Mouse (Mus musculus) forebrain, embryonic 10.5 days (tissue): Measurements from ENCODE around the gene Gm27027. TPM values are rescaled to one million over a fixed set of nuclear protein-coding genes. Genes with fewer than 3 reads are reported as not detected.

Source experiments
- DNase-seq: peaks from one replicate; pipeline ENCODE4 v3.0.0-alpha.2; 2017; ENCODE audit warnings: low spot score; ENCODE audit errors: extremely low spot score
- H3K27ac ChIP-seq: fragments of 300-500 bp; sonication (generic); 2 replicates; pipeline ENCODE4 v1.5.1; 2016; ENCODE audit warnings: mild to moderate bottlenecking
- H3K27me3 ChIP-seq: fragments of 300-500 bp; sonication (generic); 2 replicates; pipeline ENCODE4 v1.6.1; 2016; ENCODE audit warnings: mild to moderate bottlenecking; ENCODE audit not compliant: poor library complexity, severe bottlenecking
- H3K36me3 ChIP-seq: fragments of 300-500 bp; sonication (generic); replicated peaks from 2 replicates; pipeline ENCODE4 v1.6.1; 2016; ENCODE audit warnings: mild to moderate bottlenecking, moderate library complexity
- H3K4me1 ChIP-seq: fragments of 300-500 bp; sonication (generic); 2 replicates; pipeline ENCODE4 v1.6.1; 2016
- H3K4me3 ChIP-seq: fragments of 300-500 bp; sonication (generic); 2 replicates; pipeline ENCODE4 v1.5.1; 2016; ENCODE audit warnings: mild to moderate bottlenecking, moderate library complexity
- H3K9me3 ChIP-seq: fragments of 300-500 bp; sonication (generic); 2 replicates; pipeline ENCODE4 v1.6.1; 2016; ENCODE audit warnings: mild to moderate bottlenecking, moderate library complexity
- WGBS: fragments of 180-500 bp; shearing (Covaris S2); methylation state at CpG from one replicate; pipeline ENCODE4 v1.1.7; 2016; 5-methylcytosine and 5-hydroxymethylcytosine counted together
- polyA plus RNA-seq: library from polyadenylated mRNA; unstranded; fragments of >200 nt; fragmentation: Nextera tagmentation; extraction: Ambion mirVana; gene quantifications from 2 replicates; pipeline ENCODE4 v1.2.1, GENCODE M21; 2016

Gm27027 gene
- polyA plus RNA-seq, 1 experiment from 2014 or later = not detected

GRCm38 (mm10) chr2:93944855-93945254, 51.3 kb downstream of the Gm27027 start:
- no peak for DNase-seq
- no peaks in the 10 kb centered on the region for H3K27me3 ChIP-seq
- peaks cover 10% of the 10 kb centered on the region; the same call in 1 of the 2 replicates for H3K9me3 ChIP-seq
- no peaks in the 10 kb centered on the region for H3K36me3 ChIP-seq
- H3K27ac ChIP-seq = no peak overlapping the region
- H3K4me1 ChIP-seq = no peaks in the 10 kb centered on the region
- no peak overlapping the region for H3K4me3 ChIP-seq
- WGBS = 94% methylated on average over 4 of the region's 4 CpGs

GRCm38 (mm10) chr2:93944099-93944498, 52.1 kb downstream of the Gm27027 start:
- no peak overlapping the region for H3K4me3 ChIP-seq
- WGBS = 90% methylated on average over 2 of the region's 2 CpGs
- no peak for DNase-seq
- H3K27me3 ChIP-seq = no peaks in the 10 kb centered on the region
- H3K9me3 ChIP-seq = peaks cover 10% of the 10 kb centered on the region; the same call in 1 of the 2 replicates
- H3K4me1 ChIP-seq = no peaks in the 10 kb centered on the region
- H3K36me3 ChIP-seq = no peaks in the 10 kb centered on the region
- no peak overlapping the region for H3K27ac ChIP-seq

GRCm38 (mm10) chr2:93941670-93942069, 54.5 kb downstream of the Gm27027 start:
- 94% methylated on average over 11 of the region's 11 CpGs for WGBS
- no peaks in the 10 kb centered on the region for H3K36me3 ChIP-seq
- H3K4me3 ChIP-seq = no peak overlapping the region
- no peaks in the 10 kb centered on the region for H3K4me1 ChIP-seq
- H3K9me3 ChIP-seq = peaks cover 10% of the 10 kb centered on the region; the same call in 1 of the 2 replicates
- H3K27ac ChIP-seq = no peak overlapping the region
- no peak for DNase-seq
- H3K27me3 ChIP-seq = no peaks in the 10 kb centered on the region

GRCm38 (mm10) chr2:93938534-93938933, 57.6 kb downstream of the Gm27027 start:
- WGBS = 82% methylated on average over 9 of the region's 9 CpGs
- no peak for DNase-seq

GRCm38 (mm10) chr2:93928866-93929265, 67.3 kb downstream of the Gm27027 start:
- no peak for DNase-seq
- H3K4me3 ChIP-seq = no peak overlapping the region
- no peaks in the 10 kb centered on the region for H3K36me3 ChIP-seq
- H3K4me1 ChIP-seq = no peaks in the 10 kb centered on the region
- H3K27ac ChIP-seq = no peak overlapping the region
- WGBS = 87% methylated on average over 10 of the region's 10 CpGs
- no peaks in the 10 kb centered on the region for H3K9me3 ChIP-seq
- no peaks in the 10 kb centered on the region for H3K27me3 ChIP-seq

More at GRCm38 (mm10) chr2:93938534-93938933, 57.6 kb downstream of the Gm27027 start:
- no peak overlapping the region for H3K4me3 ChIP-seq
- H3K36me3 ChIP-seq = no peaks in the 10 kb centered on the region
- no peaks in the 10 kb centered on the region for H3K27me3 ChIP-seq
- H3K4me1 ChIP-seq = no peaks in the 10 kb centered on the region
- H3K27ac ChIP-seq = no peak overlapping the region
- H3K9me3 ChIP-seq = peaks cover 4% of the 10 kb centered on the region; the same call in 1 of the 2 replicates

GRCm38 (mm10) chr2:93927701-93928437, 68.3 kb downstream of the Gm27027 start:
- Histone ChIP-seq H3K27ac (no peak overlapping the region), H3K9me3 (no peaks in the 10 kb centered on the region), H3K36me3 (no peaks in the 10 kb centered on the region), H3K4me1 (no peaks in the 10 kb centered on the region), H3K27me3 (no peaks in the 10 kb centered on the region), H3K4me3 (no peak overlapping the region)
- no peak for DNase-seq
- WGBS = 83% methylated on average over 13 of the region's 13 CpGs

- H3K4me3 ChIP-seq = no peak overlapping the region
- H3K4me1 ChIP-seq = no peaks in the 10 kb centered on the region
- WGBS = 96% methylated on average over 8 of the region's 8 CpGs
- no peak overlapping the region for H3K27ac ChIP-seq
- H3K9me3 ChIP-seq = no peaks in the 10 kb centered on the region
- H3K36me3 ChIP-seq = no peaks in the 10 kb centered on the region
- no peaks in the 10 kb centered on the region for H3K27me3 ChIP-seq
- DNase-seq = no peak
Observed at GRCm38 (mm10) chr2:93926141-93926540, 70.0 kb downstream of the Gm27027 start.

GRCm38 (mm10) chr2:93919093-93919492, 77.1 kb downstream of the Gm27027 start:
- H3K4me1 ChIP-seq = no peaks in the 10 kb centered on the region
- no peak overlapping the region for H3K4me3 ChIP-seq
- no peak overlapping the region for H3K27ac ChIP-seq
- H3K9me3 ChIP-seq = no peaks in the 10 kb centered on the region
- no peak for DNase-seq
- H3K36me3 ChIP-seq = no peaks in the 10 kb centered on the region
- H3K27me3 ChIP-seq = no peaks in the 10 kb centered on the region
- WGBS = 84% methylated on average over 3 of the region's 3 CpGs

- Histone ChIP-seq H3K4me1 (no peaks in the 10 kb centered on the region), H3K36me3 (no peaks in the 10 kb centered on the region), H3K9me3 (no peaks in the 10 kb centered on the region), H3K4me3 (no peak overlapping the region), H3K27me3 (no peaks in the 10 kb centered on the region), H3K27ac (no peak overlapping the region)
- DNase-seq = no peak
- WGBS = 98% methylated on average over 2 of the region's 2 CpGs
Observed at GRCm38 (mm10) chr2:93913552-93913951, 82.6 kb downstream of the Gm27027 start.

- H3K27ac ChIP-seq = no peak overlapping the region
- DNase-seq = no peak
- no peaks in the 10 kb centered on the region for H3K27me3 ChIP-seq
- no peaks in the 10 kb centered on the region for H3K9me3 ChIP-seq
- no peaks in the 10 kb centered on the region for H3K36me3 ChIP-seq
- peaks cover 11% of the 10 kb centered on the region for H3K4me1 ChIP-seq
- H3K4me3 ChIP-seq = no peak overlapping the region
- WGBS = 88% methylated on average over 10 of the region's 10 CpGs
Observed at GRCm38 (mm10) chr2:93911942-93912341, 84.2 kb downstream of the Gm27027 start.

- Histone ChIP-seq H3K9me3 (no peaks in the 10 kb centered on the region), H3K36me3 (no peaks in the 10 kb centered on the region), H3K4me3 (no peak overlapping the region), H3K27ac (no peak overlapping the region), H3K27me3 (no peaks in the 10 kb centered on the region), H3K4me1 (peaks cover 20% of the 10 kb centered on the region)
- no peak for DNase-seq
- 79% methylated on average over 5 of the region's 5 CpGs for WGBS
Observed at GRCm38 (mm10) chr2:93909716-93910115, 86.4 kb downstream of the Gm27027 start.

GRCm38 (mm10) chr2:93907519-93908294, 88.4 kb downstream of the Gm27027 start:
- H3K36me3 ChIP-seq = no peaks in the 10 kb centered on the region
- no peak overlapping the region for H3K27ac ChIP-seq
- peaks cover 24% of the 10 kb centered on the region for H3K4me1 ChIP-seq
- 65% methylated on average over 9 of the region's 9 CpGs for WGBS
- no peaks in the 10 kb centered on the region for H3K9me3 ChIP-seq
- H3K4me3 ChIP-seq = no peak overlapping the region
- no peak for DNase-seq
- H3K27me3 ChIP-seq = no peaks in the 10 kb centered on the region
